Mouse (Mus musculus) cerebellum, adult 9-11 months (tissue): ENCODE measurements around the gene Slc6a11.

Experiments
- DNase-seq: peaks from one replicate; pipeline ENCODE4 v3.0.0; 2022

The Slc6a11 gene

GRCm38 (mm10) chr6:114182366-114183179, 51.5 kb downstream of the Slc6a11 start:
- no peak for DNase-seq

- no peak for DNase-seq
Measured at GRCm38 (mm10) chr6:114187121-114187520, 56.1 kb downstream of the Slc6a11 start.

GRCm38 (mm10) chr6:114188869-114189268, 57.8 kb downstream of the Slc6a11 start:
- peak; percentile 15 for DNase-seq

- no peak for DNase-seq
Measured at GRCm38 (mm10) chr6:114195998-114196397, 65.0 kb downstream of the Slc6a11 start.

GRCm38 (mm10) chr6:114199200-114199845, 68.3 kb downstream of the Slc6a11 start:
- no peak for DNase-seq

GRCm38 (mm10) chr6:114204557-114204956, 73.5 kb downstream of the Slc6a11 start:
- no peak for DNase-seq

- no peak for DNase-seq
Measured at GRCm38 (mm10) chr6:114208296-114208695, 77.3 kb downstream of the Slc6a11 start.

GRCm38 (mm10) chr6:114214393-114214792, 83.4 kb downstream of the Slc6a11 start:
- DNase-seq, result no peak

GRCm38 (mm10) chr6:114216741-114217414, 85.8 kb downstream of the Slc6a11 start:
- DNase-seq, result no peak

- DNase-seq, result no peak
Measured at GRCm38 (mm10) chr6:114224399-114224798, 93.4 kb downstream of the Slc6a11 start.

GRCm38 (mm10) chr6:114227378-114227777, 96.3 kb downstream of the Slc6a11 start:
- DNase-seq, result no peak

- DNase-seq, result no peak
Measured at GRCm38 (mm10) chr6:114228196-114228595, 97.2 kb downstream of the Slc6a11 start.

GRCm38 (mm10) chr6:114238892-114239644, 108.0 kb downstream of the Slc6a11 start:
- DNase-seq, result no peak

- DNase-seq, result no peak
Measured at GRCm38 (mm10) chr6:114245665-114246064, 114.6 kb downstream of the Slc6a11 start.

GRCm38 (mm10) chr6:114250311-114250710, 119.3 kb downstream of the Slc6a11 start:
- peak; percentile 50 for DNase-seq

GRCm38 (mm10) chr6:114254927-114255326, 123.9 kb downstream of the Slc6a11 start:
- no peak for DNase-seq

GRCm38 (mm10) chr6:114257762-114258361, 126.8 kb downstream of the Slc6a11 start:
- DNase-seq, result no peak

- no peak for DNase-seq
Measured at GRCm38 (mm10) chr6:114258661-114259193, 127.7 kb downstream of the Slc6a11 start.

GRCm38 (mm10) chr6:114261609-114262008, 130.6 kb downstream of the Slc6a11 start:
- peak; percentile 18 for DNase-seq

GRCm38 (mm10) chr6:114264010-114264409, 133.0 kb downstream of the Slc6a11 start:
- DNase-seq, result no peak

- no peak for DNase-seq
Measured at GRCm38 (mm10) chr6:114264426-114264825, 133.4 kb downstream of the Slc6a11 start.

GRCm38 (mm10) chr6:114266273-114266672, 135.2 kb downstream of the Slc6a11 start:
- DNase-seq, result no peak
